Mouse (Mus musculus): ENCODE results near the gene Ces4a. TPM values are rescaled to one million over a fixed set of nuclear protein-coding genes. Genes with fewer than 3 reads are reported as not detected.

Gene Ces4a
- polyA plus RNA-seq, 1 experiment from 2014 or later: 0.09 TPM

DNA sequence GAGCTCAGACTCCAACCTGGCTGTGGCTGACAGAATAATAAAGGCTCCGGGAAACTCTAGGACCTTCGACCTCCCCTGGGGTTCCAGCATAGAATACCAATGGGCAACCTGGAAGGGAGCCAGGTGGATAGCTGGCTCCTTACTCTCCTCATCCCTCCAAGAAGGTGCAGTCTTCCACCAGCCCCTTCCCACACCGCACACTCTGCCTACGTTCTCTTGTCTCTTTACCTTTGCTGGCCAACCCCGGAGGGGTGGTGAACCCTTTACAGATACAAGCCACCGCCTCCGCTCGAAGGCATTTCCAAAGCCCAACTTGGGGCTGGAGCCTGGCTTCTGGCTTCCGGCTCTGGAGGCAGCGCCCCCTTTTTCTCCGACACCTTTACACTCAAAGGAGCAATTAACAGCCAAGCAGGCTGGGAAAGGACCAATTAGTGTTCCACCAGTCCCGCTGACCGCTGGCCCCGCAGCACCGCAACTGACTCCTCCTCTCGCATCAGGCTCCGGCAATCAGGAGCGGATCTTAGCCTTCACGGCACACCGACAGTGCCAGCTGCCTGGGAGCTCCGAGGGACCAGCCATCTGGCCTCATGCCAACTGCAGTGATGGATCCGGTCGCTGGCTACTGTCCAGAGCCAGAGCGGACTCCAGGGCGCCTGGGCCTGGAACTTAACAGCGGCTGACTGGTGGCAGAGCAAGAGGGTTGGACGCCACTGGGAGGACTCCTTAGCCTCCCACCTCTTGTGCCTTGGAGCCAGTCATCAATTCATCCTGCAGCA is 21.2 kb downstream of the Ces4a start:
- peaks cover 28% of the 10 kb centered on the region for H3K4me1 ChIP-seq
- H3K36me3 ChIP-seq (ENCODE audit: poor library complexity, severe bottlenecking): no peaks in the 10 kb centered on the region
- no peaks in the 10 kb centered on the region for H3K27me3 ChIP-seq
- H3K4me3 ChIP-seq: peak overlapping the region; percentile 32
- peak; percentile 88 for ATAC-seq
- WGBS: under 1% methylated on average over 27 of the region's 27 CpGs
- H3K4me2 ChIP-seq: peak overlapping the region; percentile 55
- H3K9ac ChIP-seq: peak overlapping the region; percentile 40
- peak overlapping the region; percentile 63 for H3K27ac ChIP-seq
- H3K9me3 ChIP-seq (replicated peaks): no peaks in the 10 kb centered on the region

DNA sequence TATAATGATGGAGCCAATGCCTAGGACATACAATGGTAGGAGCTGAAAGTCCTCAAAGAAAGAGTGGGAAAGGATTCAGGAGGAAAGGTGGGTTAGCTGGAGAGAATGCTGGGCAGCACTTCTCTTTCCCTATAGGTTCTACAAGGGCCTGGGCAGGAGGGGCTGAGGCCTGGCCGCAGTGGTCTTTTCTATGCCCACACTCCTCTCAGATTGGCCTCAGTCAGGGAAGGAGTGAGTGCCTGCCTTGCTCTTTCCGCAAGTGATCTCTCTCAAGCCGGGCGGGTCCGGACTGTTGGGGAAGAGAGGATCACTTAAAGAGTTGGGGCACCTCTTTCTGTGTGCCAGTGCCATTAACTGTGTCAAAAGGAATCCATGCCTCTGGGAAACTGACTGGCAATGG is 22.7 kb downstream of the Ces4a start:
- WGBS: 96% methylated on average over 5 of the region's 5 CpGs
- ATAC-seq: no peak
- no peaks in the 10 kb centered on the region for H3K27me3 ChIP-seq

GRCm38 (mm10) chr8:105155091-105155745 is 23.6 kb downstream of the Ces4a start:
- Histone ChIP-seq H3K4me2 (no peak overlapping the region), H3K9ac (no peak overlapping the region), H3K4me3 (no peak overlapping the region), H3K27ac (peak overlapping the region; percentile 51), H3K27me3 (no peaks in the 10 kb centered on the region), H3K36me3 (ENCODE audit: poor library complexity, severe bottlenecking) (no peaks in the 10 kb centered on the region), H3K4me1 (peaks cover 28% of the 10 kb centered on the region), H3K9me3 (replicated peaks) (no peaks in the 10 kb centered on the region)
- peak; percentile 14; the same call in 1 of the 2 replicates for ATAC-seq
- 80% methylated on average over 6 of the region's 6 CpGs for WGBS

More for the DNA sequence above, 22.7 kb downstream of the Ces4a start:
- Histone ChIP-seq H3K9ac (no peak overlapping the region), H3K4me3 (no peak overlapping the region), H3K36me3 (ENCODE audit: poor library complexity, severe bottlenecking) (no peaks in the 10 kb centered on the region), H3K4me2 (no peak overlapping the region), H3K9me3 (replicated peaks) (no peaks in the 10 kb centered on the region), H3K4me1 (peaks cover 28% of the 10 kb centered on the region), H3K27ac (no peak overlapping the region)

DNA sequence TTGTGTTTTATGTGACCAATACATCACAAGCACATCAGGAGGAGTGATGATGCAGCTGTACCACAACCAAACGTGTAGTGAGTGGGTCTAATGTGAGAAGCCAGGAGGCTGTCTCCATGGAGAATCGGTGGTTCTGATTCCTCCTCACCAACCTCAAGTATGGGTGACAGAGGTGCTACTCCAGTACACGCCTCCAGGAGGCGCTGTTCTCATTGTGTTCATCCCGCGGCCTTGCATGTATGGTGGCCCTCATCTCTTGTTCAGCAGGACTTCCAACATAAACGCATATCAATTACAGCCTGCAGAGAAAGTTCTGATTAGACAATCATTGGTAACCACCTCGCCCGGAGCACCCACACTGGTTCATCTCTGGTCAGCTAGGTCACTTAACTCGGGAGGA is 26.0 kb downstream of the Ces4a start:
- Histone ChIP-seq H3K27ac (no peak overlapping the region), H3K9ac (no peak overlapping the region), H3K9me3 (replicated peaks) (no peaks in the 10 kb centered on the region), H3K4me3 (no peak overlapping the region), H3K27me3 (no peaks in the 10 kb centered on the region), H3K4me2 (no peak overlapping the region), H3K36me3 (ENCODE audit: poor library complexity, severe bottlenecking) (no peaks in the 10 kb centered on the region), H3K4me1 (peaks cover 20% of the 10 kb centered on the region)
- 57% methylated on average over 10 of the region's 10 CpGs for WGBS
- no peak for ATAC-seq

DNA sequence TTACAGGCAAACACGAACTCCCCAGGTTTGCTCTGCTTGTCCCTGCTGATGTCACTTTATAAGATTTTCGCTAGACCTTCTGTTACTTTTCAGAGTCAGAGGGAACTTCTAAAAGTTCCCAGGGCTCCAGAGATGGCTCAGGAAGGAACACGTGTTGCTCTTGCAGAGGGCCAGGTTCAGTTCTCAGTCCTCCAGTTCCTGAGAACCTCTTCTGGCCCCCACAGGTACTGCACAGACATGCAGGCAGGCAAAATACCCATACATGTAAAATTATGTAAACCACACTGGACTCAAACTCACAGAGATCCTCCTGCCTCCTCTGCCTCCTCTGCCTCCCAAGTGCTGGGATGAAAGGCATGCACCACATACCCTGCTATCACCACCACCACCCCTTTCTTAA is 26.5 kb downstream of the Ces4a start:
- no peaks in the 10 kb centered on the region for H3K27me3 ChIP-seq
- H3K36me3 ChIP-seq (ENCODE audit: poor library complexity, severe bottlenecking): no peaks in the 10 kb centered on the region
- H3K4me2 ChIP-seq: no peak overlapping the region
- no peaks in the 10 kb centered on the region for H3K9me3 ChIP-seq (replicated peaks)
- H3K4me1 ChIP-seq: peaks cover 15% of the 10 kb centered on the region
- no peak for ATAC-seq
- H3K27ac ChIP-seq: no peak overlapping the region
- H3K4me3 ChIP-seq: no peak overlapping the region
- no peak overlapping the region for H3K9ac ChIP-seq
- WGBS: 84% methylated on average over 3 of the region's 3 CpGs

DNA sequence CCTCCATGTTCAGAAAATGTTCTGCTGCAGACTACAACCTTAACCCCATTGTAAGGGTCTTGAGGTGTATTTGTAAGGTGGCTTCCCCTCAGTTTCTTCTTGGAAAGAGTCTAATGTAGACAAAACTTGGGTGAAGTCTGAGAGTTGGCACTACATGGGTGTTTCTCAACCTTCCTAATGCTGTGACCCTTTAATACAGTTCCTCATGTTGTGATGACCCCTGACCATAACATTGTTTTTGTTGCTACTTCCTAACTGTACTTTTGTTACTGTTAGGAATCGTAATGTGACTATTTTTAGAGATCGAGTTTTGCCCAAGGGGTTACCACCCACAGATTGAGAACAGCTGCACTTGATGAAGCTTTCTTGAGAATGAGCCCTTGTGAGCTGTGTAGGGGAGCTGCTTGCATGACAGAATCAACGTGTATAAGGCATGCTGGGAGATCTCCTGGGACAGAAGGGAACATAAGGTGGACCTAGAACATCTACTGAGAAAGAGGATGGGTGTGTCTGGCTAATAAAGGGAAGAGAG is 29.6 kb downstream of the Ces4a start:
- no peak overlapping the region for H3K9ac ChIP-seq
- WGBS: 79% methylated on average over 3 of the region's 3 CpGs
- H3K27ac ChIP-seq: no peak overlapping the region
- ATAC-seq: no peak
- peaks cover 9% of the 10 kb centered on the region for H3K4me1 ChIP-seq
- H3K9me3 ChIP-seq (replicated peaks): no peaks in the 10 kb centered on the region
- no peak overlapping the region for H3K4me3 ChIP-seq
- no peak overlapping the region for H3K4me2 ChIP-seq
- no peaks in the 10 kb centered on the region for H3K27me3 ChIP-seq
- H3K36me3 ChIP-seq (ENCODE audit: poor library complexity, severe bottlenecking): no peaks in the 10 kb centered on the region

- Histone ChIP-seq H3K27me3 (no peaks in the 10 kb centered on the region), H3K36me3 (ENCODE audit: poor library complexity, severe bottlenecking) (no peaks in the 10 kb centered on the region), H3K27ac (no peak overlapping the region), H3K4me3 (no peak overlapping the region), H3K4me1 (peaks cover 9% of the 10 kb centered on the region), H3K4me2 (no peak overlapping the region), H3K9me3 (replicated peaks) (no peaks in the 10 kb centered on the region), H3K9ac (no peak overlapping the region)
- WGBS: 29% methylated on average over 6 of the region's 6 CpGs
- ATAC-seq: no peak
Measured at GRCm38 (mm10) chr8:105164272-105164902, 32.8 kb downstream of the Ces4a start.

GRCm38 (mm10) chr8:105165191-105165590 is 33.6 kb downstream of the Ces4a start:
- no peaks in the 10 kb centered on the region for H3K9me3 ChIP-seq (replicated peaks)
- H3K4me2 ChIP-seq: no peak overlapping the region
- H3K4me1 ChIP-seq: peaks cover 13% of the 10 kb centered on the region
- no peak overlapping the region for H3K9ac ChIP-seq
- 92% methylated on average over 2 of the region's 2 CpGs for WGBS
- H3K4me3 ChIP-seq: no peak overlapping the region
- ATAC-seq: no peak
- H3K27ac ChIP-seq: no peak overlapping the region
- no peaks in the 10 kb centered on the region for H3K27me3 ChIP-seq
- H3K36me3 ChIP-seq (ENCODE audit: poor library complexity, severe bottlenecking): no peaks in the 10 kb centered on the region

DNA sequence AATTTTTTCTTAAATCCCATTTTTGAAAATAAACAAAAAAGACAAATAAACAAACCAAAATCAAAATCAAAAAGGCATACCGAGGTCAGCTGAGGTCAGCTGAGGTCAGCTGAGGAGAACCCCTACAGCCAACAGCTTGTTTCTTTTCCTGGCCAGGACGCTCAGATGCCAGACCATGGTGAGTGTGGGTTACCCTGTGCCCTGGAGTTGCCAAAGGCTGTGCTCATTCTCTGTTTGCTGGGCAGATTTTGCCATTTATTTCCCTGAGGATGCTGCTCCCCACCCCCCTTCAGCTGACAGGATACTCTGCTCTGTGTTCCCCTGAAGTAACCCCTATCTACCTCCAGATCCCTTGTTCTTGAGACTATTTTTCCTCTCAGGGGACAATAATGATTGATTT is 35.5 kb downstream of the Ces4a start:
- Histone ChIP-seq H3K4me2 (no peak overlapping the region), H3K36me3 (ENCODE audit: poor library complexity, severe bottlenecking) (no peaks in the 10 kb centered on the region), H3K9me3 (replicated peaks) (no peaks in the 10 kb centered on the region), H3K27me3 (no peaks in the 10 kb centered on the region), H3K4me1 (peaks cover 15% of the 10 kb centered on the region), H3K9ac (no peak overlapping the region), H3K4me3 (no peak overlapping the region), H3K27ac (no peak overlapping the region)
- no peak for ATAC-seq
- whole genome bisulfite sequencing: 60% methylated on average over 2 of the region's 2 CpGs

DNA sequence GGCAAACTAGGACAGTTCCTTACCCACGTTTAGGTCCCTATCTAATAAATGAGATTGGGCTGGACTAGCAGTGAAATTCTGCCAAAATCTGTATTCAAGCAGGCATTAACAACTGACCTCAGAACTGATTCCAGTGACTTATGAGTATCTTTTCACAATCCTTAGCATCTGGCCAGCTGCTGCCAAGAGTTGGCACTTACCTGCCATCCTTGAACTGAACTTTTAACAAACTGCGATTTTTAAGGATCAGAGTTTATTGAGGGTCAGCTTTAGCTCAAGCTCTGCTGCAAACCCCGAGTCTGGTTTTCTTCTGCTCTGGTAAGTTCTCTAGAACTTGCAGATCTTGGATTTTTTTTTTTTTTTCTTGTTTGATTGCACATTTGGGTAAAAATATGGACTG is 38.0 kb downstream of the Ces4a start:
- no peaks in the 10 kb centered on the region for H3K9me3 ChIP-seq (replicated peaks)
- no peaks in the 10 kb centered on the region for H3K36me3 ChIP-seq (ENCODE audit: poor library complexity, severe bottlenecking)
- no peak overlapping the region for H3K9ac ChIP-seq
- WGBS: 48% methylated on average over 3 of the region's 3 CpGs
- H3K4me1 ChIP-seq: peaks cover 25% of the 10 kb centered on the region
- H3K27ac ChIP-seq: no peak overlapping the region
- H3K4me3 ChIP-seq: no peak overlapping the region
- H3K4me2 ChIP-seq: peak overlapping the region; percentile 65; the same call in 1 of the 2 replicates
- no peak for ATAC-seq
- H3K27me3 ChIP-seq: no peaks in the 10 kb centered on the region

GRCm38 (mm10) chr8:105170041-105170380 is 38.4 kb downstream of the Ces4a start:
- Histone ChIP-seq H3K4me2 (peak overlapping the region; percentile 65), H3K27ac (peak overlapping the region; percentile 94), H3K9me3 (replicated peaks) (no peaks in the 10 kb centered on the region), H3K27me3 (no peaks in the 10 kb centered on the region), H3K4me1 (peaks cover 22% of the 10 kb centered on the region), H3K9ac (peak overlapping the region; percentile 93), H3K4me3 (peak overlapping the region; percentile 90), H3K36me3 (ENCODE audit: poor library complexity, severe bottlenecking) (no peaks in the 10 kb centered on the region)
- no peak; the same call in 1 of the 2 replicates for ATAC-seq
- WGBS: 4% methylated on average over 5 of the region's 5 CpGs
